Comparison of ENCODE assay signal across 11 mouse cellular contexts in genomic region chr6:125233816-125234519, GRCm38 (mm10). TPM values are rescaled to one million over a fixed set of nuclear protein-coding genes. Genes with fewer than 3 reads are reported as not detected.
A peak's percentile ranks its signal among the peaks of the same experiment; 100 is the strongest.
DNase-seq lines count a peak whose midpoint lies in the region; ATAC-seq and TF ChIP-seq lines count a peak whose summit lies in the region.
"Had no signal": no experiment of that assay in that cellular context is flagged by ENCODE, and none has a peak within 500 bp of the region (broad histone marks: within the 10 kb centered on the region; RNA-seq: fewer than 3 reads in every experiment).

No protein-coding gene starts in this region.

- TF ChIP-seq EP300 in stomach, postnatal 0 days (optimal IDR thresholded peaks at IDR 0.05) = no peak

- 47% methylated on average over 7 of the region's 7 CpGs for WGBS in thymus, adult 2 months
- WGBS in liver, embryonic 16.5 days (ENCODE audit: insufficient replicate concordance) = 46% methylated on average over 7 of the region's 7 CpGs
- WGBS in stomach, postnatal 0 days = 41% methylated on average over 7 of the region's 7 CpGs
- 52% methylated on average over 7 of the region's 7 CpGs for WGBS in midbrain, postnatal 0 days

- H3K4me2 ChIP-seq in liver, embryonic 16.5 days (ENCODE audit: low read depth, low read length) = no peak overlapping the region
- no peak overlapping the region for H3K4me2 ChIP-seq in stomach, postnatal 0 days (replicated peaks; ENCODE audit: low read depth)
- H3K4me2 ChIP-seq in midbrain, postnatal 0 days (ENCODE audit: low read depth, low read length, poor library complexity, severe bottlenecking) = no peak overlapping the region
- H3K4me2 ChIP-seq: forebrain, embryonic 15.5 days; liver, embryonic 15.5 days; neural tube, embryonic 12.5 days had no signal

- no peak for DNase-seq in gastrocnemius, adult 2 months
- DNase-seq in gastrocnemius, postnatal 10 days = no peak
- no peak for DNase-seq in thymus, adult 2 months
- no peak for DNase-seq in thymus, postnatal 0 days (ENCODE audit: low spot score)
- no peak for DNase-seq in stomach, postnatal 0 days (ENCODE audit: low spot score)
- DNase-seq in midbrain, postnatal 0 days (ENCODE audit: low spot score) = no peak
- DNase-seq in frontal cortex, postnatal 10 days (ENCODE audit: low spot score in 2 of 2) = no peak

- peaks cover 45% of the 10 kb centered on the region for H3K4me1 ChIP-seq in thymus, adult 2 months (replicated peaks; ENCODE audit: control insufficient read depth, insufficient read depth, low read length)
- H3K4me1 ChIP-seq in liver, embryonic 16.5 days (ENCODE audit: control insufficient read depth, low read depth, low read length) = peaks cover 14% of the 10 kb centered on the region
- H3K4me1 ChIP-seq in stomach, postnatal 0 days (replicated peaks; ENCODE audit: control insufficient read depth, insufficient read depth) = no peaks in the 10 kb centered on the region
- no peaks in the 10 kb centered on the region for H3K4me1 ChIP-seq in midbrain, postnatal 0 days (ENCODE audit: insufficient read depth, low read length)

- ATAC-seq in liver, embryonic 16.5 days (ENCODE audit: low read depth) = no peak
- peak; percentile 39; the same call in 1 of the 2 replicates for ATAC-seq in stomach, postnatal 0 days (ENCODE audit: low FRiP score, low TSS enrichment)
- ATAC-seq in midbrain, postnatal 0 days (ENCODE audit: low FRiP score) = no peak
- ATAC-seq: forebrain, embryonic 15.5 days had no signal

- H3K4me3 ChIP-seq in gastrocnemius, adult 2 months = peak overlapping the region; percentile 34
- peak overlapping the region; percentile 71 for H3K4me3 ChIP-seq in thymus, adult 2 months (ENCODE audit: control insufficient read depth, insufficient read depth, low read length)
- H3K4me3 ChIP-seq in liver, embryonic 16.5 days (ENCODE audit: low read depth, low read length) = no peak overlapping the region
- no peak overlapping the region for H3K4me3 ChIP-seq in stomach, postnatal 0 days (ENCODE audit: low read depth, low read length)
- H3K4me3 ChIP-seq in midbrain, postnatal 0 days (ENCODE audit: low read depth, low read length) = no peak overlapping the region
- H3K4me3 ChIP-seq: forebrain, embryonic 15.5 days; liver, embryonic 15.5 days; neural tube, embryonic 12.5 days had no signal

- H3K27ac ChIP-seq in gastrocnemius, adult 2 months = peak overlapping the region; percentile 73
- peak overlapping the region; percentile 97 for H3K27ac ChIP-seq in thymus, adult 2 months (ENCODE audit: control insufficient read depth, insufficient read depth, low read length)
- 0 out of 2 replicates have a peak overlapping the region, but pooled peaks have one; percentile 12 for H3K27ac ChIP-seq in liver, embryonic 16.5 days (ENCODE audit: low read length)
- no peak overlapping the region for H3K27ac ChIP-seq in stomach, postnatal 0 days (replicated peaks)
- H3K27ac ChIP-seq in midbrain, postnatal 0 days (ENCODE audit: low read depth, low read length) = no peak overlapping the region
- H3K27ac ChIP-seq: forebrain, embryonic 15.5 days; liver, embryonic 15.5 days; neural tube, embryonic 12.5 days had no signal

- intact Hi-C loops in gastrocnemius, adult 2 months (cut with DNase I) = loop anchor here (5.0 kb wide), 1 partner anchor 87 kb away; the partner anchor contains the start of gene Iffo1

- no peak for TF ChIP-seq CTCF in gastrocnemius, adult 2 months (IDR thresholded peaks at IDR 0.05)
- no peak for TF ChIP-seq CTCF in thymus, adult 2 months (IDR thresholded peaks at IDR 0.05; ENCODE audit: borderline replicate concordance, control insufficient read depth, extremely low read depth, insufficient read depth, low read length, poor library complexity)
- TF ChIP-seq CTCF in stomach, postnatal 0 days (IDR thresholded peaks at IDR 0.05; ENCODE audit: low read depth) = no peak
- TF ChIP-seq CTCF in midbrain, postnatal 0 days (IDR thresholded peaks at IDR 0.05) = no peak

- no peak overlapping the region for H3K9ac ChIP-seq in liver, embryonic 16.5 days (ENCODE audit: low read depth, low read length)
- peak overlapping the region; percentile 31; the same call in 1 of the 2 replicates for H3K9ac ChIP-seq in stomach, postnatal 0 days (ENCODE audit: low read length)
- no peak overlapping the region for H3K9ac ChIP-seq in midbrain, postnatal 0 days (replicated peaks; ENCODE audit: low read length, poor library complexity, severe bottlenecking)
- H3K9ac ChIP-seq: forebrain, embryonic 15.5 days; liver, embryonic 15.5 days; neural tube, embryonic 12.5 days had no signal

- no peaks in the 10 kb centered on the region for H3K9me3 ChIP-seq in liver, embryonic 16.5 days (replicated peaks; ENCODE audit: control insufficient read depth, low read length)
- H3K9me3 ChIP-seq in stomach, postnatal 0 days (ENCODE audit: control insufficient read depth, low read length) = no peaks in the 10 kb centered on the region
- H3K9me3 ChIP-seq in midbrain, postnatal 0 days (ENCODE audit: low read length) = no peaks in the 10 kb centered on the region
- H3K9me3 ChIP-seq: forebrain, embryonic 15.5 days; liver, embryonic 15.5 days; neural tube, embryonic 12.5 days had no signal

- H3K36me3 ChIP-seq in thymus, adult 2 months (ENCODE audit: control insufficient read depth, insufficient read depth, low read length) = peaks cover 23% of the 10 kb centered on the region
- no peaks in the 10 kb centered on the region for H3K36me3 ChIP-seq in liver, embryonic 16.5 days (ENCODE audit: control insufficient read depth, insufficient read depth)
- no peaks in the 10 kb centered on the region for H3K36me3 ChIP-seq in stomach, postnatal 0 days (ENCODE audit: control insufficient read depth, insufficient read depth, low read length)
- H3K36me3 ChIP-seq in midbrain, postnatal 0 days (ENCODE audit: insufficient read depth, low read length) = no peaks in the 10 kb centered on the region
- H3K36me3 ChIP-seq: forebrain, embryonic 15.5 days; liver, embryonic 15.5 days; neural tube, embryonic 12.5 days had no signal

- TF ChIP-seq POLR2A in thymus, adult 2 months (IDR thresholded peaks at IDR 0.05; ENCODE audit: control insufficient read depth, extremely low read depth, insufficient read depth, low read length, poor library complexity) = no peak

- H3K27me3 ChIP-seq in thymus, adult 2 months (ENCODE audit: control insufficient read depth, insufficient read depth, low read length) = no peaks in the 10 kb centered on the region
- no peaks in the 10 kb centered on the region for H3K27me3 ChIP-seq in liver, embryonic 16.5 days (ENCODE audit: control insufficient read depth, insufficient read depth, low read depth, low read length)
- H3K27me3 ChIP-seq in stomach, postnatal 0 days (ENCODE audit: control insufficient read depth, insufficient read depth, low read length) = no peaks in the 10 kb centered on the region
- no peaks in the 10 kb centered on the region for H3K27me3 ChIP-seq in midbrain, postnatal 0 days (ENCODE audit: insufficient read depth, low read length)
- H3K27me3 ChIP-seq: forebrain, embryonic 15.5 days; liver, embryonic 15.5 days; neural tube, embryonic 12.5 days had no signal

RNA-seq across cellular contexts. Expression of gene Tapbpl, which starts 2.3 kb away (rescaled TPM):
- total RNA-seq in gastrocnemius, adult 2 months (2021) = 1 to 10 TPM; 2.4 to 2.6 TPM
- total RNA-seq in gastrocnemius, postnatal 10 days (2021) = 1 to 10 TPM; 2.7 to 3.1 TPM
- polyA plus RNA-seq in thymus, adult 2 months (2012; rRNA removed) = 64.2 and 67.6 TPM in 2 replicates
- polyA plus RNA-seq in thymus, postnatal 0 days (2015; fragmentation: Nextera tagmentation; extraction: Ambion mirVana) = 42.5 and 53.1 TPM in 2 replicates
- polyA plus RNA-seq in liver, embryonic 16.5 days (2015; fragmentation: Nextera tagmentation; extraction: Ambion mirVana) = 9.1 and 9.7 TPM in 2 replicates
- 8.5 and 8.6 TPM in 2 replicates for polyA plus RNA-seq in stomach, postnatal 0 days (2015; fragmentation: Nextera tagmentation; extraction: Ambion mirVana)
- total RNA-seq in midbrain, postnatal 0 days (2014; rRNA removed) = 4.7 and 6.2 TPM in 2 replicates
- polyA plus RNA-seq in midbrain, postnatal 0 days (2015; fragmentation: Nextera tagmentation; extraction: Ambion mirVana) = 9.0 and 9.7 TPM in 2 replicates

RNA-seq across cellular contexts. Expression of gene Cd27, which starts 2.8 kb away (rescaled TPM):
- under 1 TPM; 0.31 to 0.64 TPM for total RNA-seq in gastrocnemius, adult 2 months (2021)
- total RNA-seq in gastrocnemius, postnatal 10 days (2021) = under 1 TPM in 1 of 2 experiments, not detected in 1; 0.14 TPM
- 1,056 and 1,075 TPM in 2 replicates for polyA plus RNA-seq in thymus, adult 2 months (2012; rRNA removed)
- polyA plus RNA-seq in thymus, postnatal 0 days (2015; fragmentation: Nextera tagmentation; extraction: Ambion mirVana) = 175 and 252 TPM in 2 replicates
- polyA plus RNA-seq in liver, embryonic 16.5 days (2015; fragmentation: Nextera tagmentation; extraction: Ambion mirVana) = 1.1 and 1.5 TPM in 2 replicates
- polyA plus RNA-seq in stomach, postnatal 0 days (2015; fragmentation: Nextera tagmentation; extraction: Ambion mirVana) = 0.91 and 1.1 TPM in 2 replicates
- total RNA-seq in midbrain, postnatal 0 days (2014; rRNA removed) = not detected in 2 replicates
- 0.70 TPM in 1 of 2 replicates, not detected in the other for polyA plus RNA-seq in midbrain, postnatal 0 days (2015; fragmentation: Nextera tagmentation; extraction: Ambion mirVana)

RNA-seq across cellular contexts. Expression of gene Vamp1, which starts 18.6 kb away (rescaled TPM):
- total RNA-seq in gastrocnemius, adult 2 months (2021) = 10 to 100 TPM; 14.3 to 16.0 TPM
- 1 to 10 TPM; 8.4 to 9.1 TPM for total RNA-seq in gastrocnemius, postnatal 10 days (2021)
- 372 and 423 TPM in 2 replicates for polyA plus RNA-seq in thymus, adult 2 months (2012; rRNA removed)
- 61.0 and 75.3 TPM in 2 replicates for polyA plus RNA-seq in thymus, postnatal 0 days (2015; fragmentation: Nextera tagmentation; extraction: Ambion mirVana)
- 1.5 and 1.8 TPM in 2 replicates for polyA plus RNA-seq in liver, embryonic 16.5 days (2015; fragmentation: Nextera tagmentation; extraction: Ambion mirVana)
- 3.3 and 3.4 TPM in 2 replicates for polyA plus RNA-seq in stomach, postnatal 0 days (2015; fragmentation: Nextera tagmentation; extraction: Ambion mirVana)
- 42.7 and 47.6 TPM in 2 replicates for total RNA-seq in midbrain, postnatal 0 days (2014; rRNA removed)
- polyA plus RNA-seq in midbrain, postnatal 0 days (2015; fragmentation: Nextera tagmentation; extraction: Ambion mirVana) = 40.5 and 46.0 TPM in 2 replicates

RNA-seq across cellular contexts. Expression of gene Mrpl51, which starts 42.4 kb away (rescaled TPM):
- 100 to 1,000 TPM; 214 to 262 TPM for total RNA-seq in gastrocnemius, adult 2 months (2021)
- 100 to 1,000 TPM; 212 to 236 TPM for total RNA-seq in gastrocnemius, postnatal 10 days (2021)
- 68.1 and 70.7 TPM in 2 replicates for polyA plus RNA-seq in thymus, adult 2 months (2012; rRNA removed)
- 281 and 294 TPM in 2 replicates for polyA plus RNA-seq in thymus, postnatal 0 days (2015; fragmentation: Nextera tagmentation; extraction: Ambion mirVana)
- polyA plus RNA-seq in liver, embryonic 16.5 days (2015; fragmentation: Nextera tagmentation; extraction: Ambion mirVana) = 145 and 162 TPM in 2 replicates
- polyA plus RNA-seq in stomach, postnatal 0 days (2015; fragmentation: Nextera tagmentation; extraction: Ambion mirVana) = 196 and 211 TPM in 2 replicates
- 23.3 and 48.2 TPM in 2 replicates for total RNA-seq in midbrain, postnatal 0 days (2014; rRNA removed)
- 136 and 145 TPM in 2 replicates for polyA plus RNA-seq in midbrain, postnatal 0 days (2015; fragmentation: Nextera tagmentation; extraction: Ambion mirVana)

RNA-seq across cellular contexts. Expression of gene Ncapd2, which starts 42.5 kb away (rescaled TPM):
- total RNA-seq in gastrocnemius, adult 2 months (2021) = 1 to 10 TPM; 6.5 to 9.8 TPM
- total RNA-seq in gastrocnemius, postnatal 10 days (2021) = 10 to 100 TPM; 28.3 to 41.5 TPM
- polyA plus RNA-seq in thymus, adult 2 months (2012; rRNA removed) = 430 and 598 TPM in 2 replicates
- 130 and 153 TPM in 2 replicates for polyA plus RNA-seq in thymus, postnatal 0 days (2015; fragmentation: Nextera tagmentation; extraction: Ambion mirVana)
- polyA plus RNA-seq in liver, embryonic 16.5 days (2015; fragmentation: Nextera tagmentation; extraction: Ambion mirVana) = 96.1 and 98.1 TPM in 2 replicates
- 15.3 and 16.6 TPM in 2 replicates for polyA plus RNA-seq in stomach, postnatal 0 days (2015; fragmentation: Nextera tagmentation; extraction: Ambion mirVana)
- 29.8 and 33.7 TPM in 2 replicates for total RNA-seq in midbrain, postnatal 0 days (2014; rRNA removed)
- polyA plus RNA-seq in midbrain, postnatal 0 days (2015; fragmentation: Nextera tagmentation; extraction: Ambion mirVana) = 18.4 and 21.0 TPM in 2 replicates

Comparison
In these comparisons a context has a peak if more than half of its experiments do, and no peak if none do; other contexts are left out.
1. H3K27ac ChIP-seq: peak in gastrocnemius, adult 2 months (single experiment), thymus, adult 2 months (single experiment) and liver, embryonic 16.5 days (single experiment); none in stomach, postnatal 0 days (single experiment) and midbrain, postnatal 0 days (single experiment).
2. H3K4me3 ChIP-seq: peak in gastrocnemius, adult 2 months (single experiment) and thymus, adult 2 months (single experiment); none in liver, embryonic 16.5 days (single experiment), stomach, postnatal 0 days (single experiment) and midbrain, postnatal 0 days (single experiment).
3. RNA of gene Cd27, which starts 2.8 kb away (polyA plus RNA-seq): 1,056 to 1,075 TPM in thymus, adult 2 months and 175 to 252 TPM in thymus, postnatal 0 days; 1.1 to 1.5 TPM in liver, embryonic 16.5 days, 0.91 to 1.1 TPM in stomach, postnatal 0 days and 0.70 TPM in midbrain, postnatal 0 days; every median in the first group is over 10 times any median in the second.